ENCODE assay signal across 9 mouse cellular contexts in genomic region chr4:150049564-150050226, GRCm38 (mm10). TPM values are rescaled to one million over a fixed set of nuclear protein-coding genes. Genes with fewer than 3 reads are reported as not detected.
DNase-seq lines count a peak whose midpoint lies in the region; ATAC-seq lines count a peak whose summit lies in the region.
"Had no signal": no experiment of that assay in that cellular context is flagged by ENCODE, and none has a peak within 500 bp of the region (broad histone marks: within the 10 kb centered on the region; RNA-seq: fewer than 3 reads in every experiment).

No protein-coding gene starts in this region.

- no peak overlapping the region for H3K9ac ChIP-seq in heart, embryonic 15.5 days
- no peak overlapping the region for H3K9ac ChIP-seq in midbrain, embryonic 14.5 days (replicated peaks; ENCODE audit: low read length)
- no peak overlapping the region for H3K9ac ChIP-seq in midbrain, embryonic 11.5 days (ENCODE audit: low read length)
- H3K9ac ChIP-seq in hindbrain, embryonic 13.5 days: no peak overlapping the region
- H3K9ac ChIP-seq in stomach, embryonic 14.5 days (replicated peaks; ENCODE audit: low read depth, low read length): no peak overlapping the region

- H3K4me3 ChIP-seq in heart, embryonic 15.5 days: peak overlapping the region; percentile 60
- no peak overlapping the region for H3K4me3 ChIP-seq in midbrain, embryonic 14.5 days (replicated peaks; ENCODE audit: low read depth, low read length)
- H3K4me3 ChIP-seq in midbrain, embryonic 11.5 days (ENCODE audit: low read depth, low read length): no peak overlapping the region
- no peak overlapping the region for H3K4me3 ChIP-seq in hindbrain, embryonic 13.5 days
- peak overlapping the region; percentile 48; the same call in 1 of the 2 replicates for H3K4me3 ChIP-seq in stomach, embryonic 14.5 days (ENCODE audit: low read depth, low read length)

- no peak overlapping the region for H3K27ac ChIP-seq in heart, embryonic 15.5 days
- H3K27ac ChIP-seq in midbrain, embryonic 14.5 days (replicated peaks; ENCODE audit: low read depth, low read length): no peak overlapping the region
- no peak overlapping the region for H3K27ac ChIP-seq in midbrain, embryonic 11.5 days (ENCODE audit: low read depth, low read length)
- no peak overlapping the region for H3K27ac ChIP-seq in hindbrain, embryonic 13.5 days
- no peak overlapping the region for H3K27ac ChIP-seq in stomach, embryonic 14.5 days (ENCODE audit: low read length)

- WGBS in heart, embryonic 15.5 days: 26% methylated on average over 13 of the region's 13 CpGs
- 16% methylated on average over 13 of the region's 13 CpGs for WGBS in midbrain, embryonic 14.5 days
- 17% methylated on average over 13 of the region's 13 CpGs for WGBS in midbrain, embryonic 11.5 days
- WGBS in hindbrain, embryonic 13.5 days: 20% methylated on average over 13 of the region's 13 CpGs
- 26% methylated on average over 13 of the region's 13 CpGs for WGBS in stomach, embryonic 14.5 days

- no peak for ATAC-seq in heart, embryonic 15.5 days (replicated peaks; ENCODE audit: insufficient number of reproducible peaks, insufficient read depth, low FRiP score, low read depth)
- ATAC-seq in midbrain, embryonic 14.5 days (ENCODE audit: low FRiP score, low TSS enrichment): no peak
- no peak for ATAC-seq in midbrain, embryonic 11.5 days (ENCODE audit: low FRiP score)
- no peak for ATAC-seq in hindbrain, embryonic 13.5 days (ENCODE audit: low FRiP score)
- no peak for ATAC-seq in stomach, embryonic 14.5 days (ENCODE audit: insufficient number of reproducible peaks, insufficient read depth, low FRiP score, low read depth)

- DNase-seq in heart, adult 18-20 months: no peak
- no peak for DNase-seq in midbrain, embryonic 14.5 days
- DNase-seq in midbrain, embryonic 11.5 days (ENCODE audit: low spot score, missing footprints): no peak
- no peak for DNase-seq in layer of hippocampus, adult 18-20 months (ENCODE audit: low spot score in 2 of 2)
- DNase-seq in thymus, postnatal 36 days: no peak
- DNase-seq: left cerebral cortex, postnatal 4 days had no signal

- H3K4me2 ChIP-seq in heart, embryonic 15.5 days: peak overlapping the region; percentile 92
- H3K4me2 ChIP-seq in midbrain, embryonic 14.5 days (ENCODE audit: low read length): peak overlapping the region; percentile 74; the same call in 1 of the 2 replicates
- no peak overlapping the region for H3K4me2 ChIP-seq in midbrain, embryonic 11.5 days
- H3K4me2 ChIP-seq in hindbrain, embryonic 13.5 days: peak overlapping the region; percentile 84
- H3K4me2 ChIP-seq in stomach, embryonic 14.5 days (replicated peaks; ENCODE audit: low read depth, low read length): peak overlapping the region; percentile 90; the same call in 1 of the 2 replicates

- H3K36me3 ChIP-seq in heart, embryonic 15.5 days: no peaks in the 10 kb centered on the region
- H3K36me3 ChIP-seq in midbrain, embryonic 14.5 days (ENCODE audit: control insufficient read depth, insufficient read depth, low read length): no peaks in the 10 kb centered on the region
- H3K36me3 ChIP-seq in midbrain, embryonic 11.5 days (ENCODE audit: control insufficient read depth, insufficient read depth, low read length): no peaks in the 10 kb centered on the region
- no peaks in the 10 kb centered on the region for H3K36me3 ChIP-seq in hindbrain, embryonic 13.5 days
- no peaks in the 10 kb centered on the region for H3K36me3 ChIP-seq in stomach, embryonic 14.5 days (ENCODE audit: control insufficient read depth, insufficient read depth, low read length)

- H3K9me3 ChIP-seq in heart, embryonic 15.5 days (replicated peaks): no peaks in the 10 kb centered on the region
- H3K9me3 ChIP-seq in midbrain, embryonic 14.5 days (ENCODE audit: control insufficient read depth, low read length): no peaks in the 10 kb centered on the region
- no peaks in the 10 kb centered on the region for H3K9me3 ChIP-seq in midbrain, embryonic 11.5 days (ENCODE audit: control insufficient read depth, low read length)
- no peaks in the 10 kb centered on the region for H3K9me3 ChIP-seq in hindbrain, embryonic 13.5 days
- no peaks in the 10 kb centered on the region for H3K9me3 ChIP-seq in stomach, embryonic 14.5 days (ENCODE audit: control insufficient read depth, low read depth, low read length)

- peaks cover 42% of the 10 kb centered on the region for H3K27me3 ChIP-seq in heart, embryonic 15.5 days
- peaks cover 42% of the 10 kb centered on the region for H3K27me3 ChIP-seq in midbrain, embryonic 14.5 days (ENCODE audit: control insufficient read depth, insufficient read depth, low read length)
- peaks cover 30% of the 10 kb centered on the region for H3K27me3 ChIP-seq in midbrain, embryonic 11.5 days (ENCODE audit: control insufficient read depth, insufficient read depth, low read length)
- peaks cover 72% of the 10 kb centered on the region for H3K27me3 ChIP-seq in hindbrain, embryonic 13.5 days
- peaks cover 8% of the 10 kb centered on the region; the same call in 1 of the 2 replicates for H3K27me3 ChIP-seq in stomach, embryonic 14.5 days (ENCODE audit: control insufficient read depth, insufficient read depth, low read length)

- H3K4me1 ChIP-seq in heart, embryonic 15.5 days (replicated peaks): peaks cover 22% of the 10 kb centered on the region
- peaks cover 16% of the 10 kb centered on the region for H3K4me1 ChIP-seq in midbrain, embryonic 14.5 days (ENCODE audit: control insufficient read depth, insufficient read depth, low read length)
- peaks cover 10% of the 10 kb centered on the region for H3K4me1 ChIP-seq in midbrain, embryonic 11.5 days (ENCODE audit: control insufficient read depth, insufficient read depth, low read length)
- H3K4me1 ChIP-seq in hindbrain, embryonic 13.5 days (replicated peaks): peaks cover 18% of the 10 kb centered on the region
- H3K4me1 ChIP-seq in stomach, embryonic 14.5 days (ENCODE audit: control insufficient read depth, insufficient read depth, low read length): peaks cover 6% of the 10 kb centered on the region; the same call in 1 of the 2 replicates

RNA-seq across cellular contexts. Expression of gene Gpr157, which starts 37.5 kb away (rescaled TPM):
- 3.1 TPM in 2 replicates for polyA plus RNA-seq in heart, embryonic 15.5 days (2015; fragmentation: Nextera tagmentation; extraction: Ambion mirVana)
- 10 to 100 TPM; 36.5 to 43.7 TPM for total RNA-seq in heart, adult 18-20 months (2021)
- polyA plus RNA-seq in midbrain, embryonic 14.5 days (2014; fragmentation: Nextera tagmentation; extraction: Ambion mirVana): 0.11 and 0.25 TPM in 2 replicates
- polyA plus RNA-seq in midbrain, embryonic 11.5 days (2014; fragmentation: Nextera tagmentation; extraction: Ambion mirVana): 0.10 and 0.15 TPM in 2 replicates
- 0.29 and 0.43 TPM in 2 replicates for polyA plus RNA-seq in hindbrain, embryonic 13.5 days (2015; fragmentation: Nextera tagmentation; extraction: Ambion mirVana)
- polyA plus RNA-seq in stomach, embryonic 14.5 days (2014; fragmentation: Nextera tagmentation; extraction: Ambion mirVana): 0.39 and 0.86 TPM in 2 replicates
- 1 to 10 TPM; 1.2 to 1.5 TPM for total RNA-seq in layer of hippocampus, adult 18-20 months (2021)

RNA-seq across cellular contexts. Expression of gene H6pd, which starts 40.9 kb away (rescaled TPM):
- polyA plus RNA-seq in heart, embryonic 15.5 days (2015; fragmentation: Nextera tagmentation; extraction: Ambion mirVana): 10.2 and 16.0 TPM in 2 replicates
- 10 to 100 TPM; 35.4 to 48.7 TPM for total RNA-seq in heart, adult 18-20 months (2021)
- polyA plus RNA-seq in midbrain, embryonic 14.5 days (2014; fragmentation: Nextera tagmentation; extraction: Ambion mirVana): 1.5 and 1.7 TPM in 2 replicates
- polyA plus RNA-seq in midbrain, embryonic 11.5 days (2014; fragmentation: Nextera tagmentation; extraction: Ambion mirVana): 1.7 and 2.4 TPM in 2 replicates
- 2.4 and 2.7 TPM in 2 replicates for polyA plus RNA-seq in hindbrain, embryonic 13.5 days (2015; fragmentation: Nextera tagmentation; extraction: Ambion mirVana)
- 8.8 and 10.2 TPM in 2 replicates for polyA plus RNA-seq in stomach, embryonic 14.5 days (2014; fragmentation: Nextera tagmentation; extraction: Ambion mirVana)
- 10 to 100 TPM; 10.2 to 10.6 TPM for total RNA-seq in layer of hippocampus, adult 18-20 months (2021)

Comparison
In these comparisons a context has a peak if more than half of its experiments do, and no peak if none do; other contexts are left out.
1. H3K4me3 ChIP-seq: peak in heart, embryonic 15.5 days (single experiment) and stomach, embryonic 14.5 days (single experiment); none in midbrain, embryonic 14.5 days (single experiment), midbrain, embryonic 11.5 days (single experiment) and hindbrain, embryonic 13.5 days (single experiment).